Mouse (Mus musculus) CH12.LX (cell line): ENCODE data around the gene Rtl9.

ENCODE experiments used
- CTCF ChIP-seq, 2 experiments: IDR thresholded peaks in 1 of 2; conservative IDR thresholded peaks in 1 of 2; 2 replicates each; pipeline ENCODE4 v1.5.1; 2011 to 2012; ENCODE audit warnings: low read depth in 2 of 2, low read length in 2 of 2, improper control_type of control experiment in 1 of 2, inconsistent platforms in 1 of 2, mild to moderate bottlenecking in 1 of 2, moderate library complexity in 1 of 2
- NELFE ChIP-seq: IDR thresholded peaks from 2 replicates; pipeline ENCODE4 v1.6.1; 2011; ENCODE audit warnings: low read depth, low read length, improper control_type of control experiment

DNA sequence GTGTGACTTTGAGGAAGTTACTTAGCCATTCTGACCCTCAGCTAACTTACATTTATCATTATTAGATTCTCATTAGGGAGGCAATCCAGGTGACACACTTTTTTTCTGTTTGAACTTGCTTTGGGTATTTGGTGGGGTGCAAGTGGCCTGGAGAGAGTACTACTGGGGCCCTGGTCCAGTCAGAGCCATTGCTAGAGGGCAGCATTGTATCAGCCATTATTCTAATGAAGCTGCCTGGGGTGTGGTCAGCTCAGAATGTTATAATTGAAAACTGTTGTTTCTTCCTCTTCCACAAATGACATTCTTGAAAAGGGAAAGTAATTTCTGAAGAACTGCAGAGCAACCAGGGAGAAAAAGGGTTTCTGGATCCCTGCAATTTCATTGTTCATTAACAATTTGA, 13.2 kb downstream of the Rtl9 start:
- peak in 1 of 2 experiments; percentile 53; a peak in 2 of 4 replicates for TF ChIP-seq CTCF (conservative IDR thresholded peaks at IDR 0.05 in 1 of 2, IDR thresholded peaks at IDR 0.05 in 1 of 2; ENCODE audit: low read depth in 2 of 2, low read length in 2 of 2)
- no peak for TF ChIP-seq NELFE
